Mouse (Mus musculus): ENCODE results near the gene Mex3b. TPM values are rescaled to one million over a fixed set of nuclear protein-coding genes. Genes with fewer than 3 reads are reported as not detected.

Mex3b gene
- polyA plus RNA-seq (2014; fragmentation: Nextera tagmentation; extraction: Ambion mirVana) = 11.8 and 14.1 TPM in 2 replicates

DNA sequence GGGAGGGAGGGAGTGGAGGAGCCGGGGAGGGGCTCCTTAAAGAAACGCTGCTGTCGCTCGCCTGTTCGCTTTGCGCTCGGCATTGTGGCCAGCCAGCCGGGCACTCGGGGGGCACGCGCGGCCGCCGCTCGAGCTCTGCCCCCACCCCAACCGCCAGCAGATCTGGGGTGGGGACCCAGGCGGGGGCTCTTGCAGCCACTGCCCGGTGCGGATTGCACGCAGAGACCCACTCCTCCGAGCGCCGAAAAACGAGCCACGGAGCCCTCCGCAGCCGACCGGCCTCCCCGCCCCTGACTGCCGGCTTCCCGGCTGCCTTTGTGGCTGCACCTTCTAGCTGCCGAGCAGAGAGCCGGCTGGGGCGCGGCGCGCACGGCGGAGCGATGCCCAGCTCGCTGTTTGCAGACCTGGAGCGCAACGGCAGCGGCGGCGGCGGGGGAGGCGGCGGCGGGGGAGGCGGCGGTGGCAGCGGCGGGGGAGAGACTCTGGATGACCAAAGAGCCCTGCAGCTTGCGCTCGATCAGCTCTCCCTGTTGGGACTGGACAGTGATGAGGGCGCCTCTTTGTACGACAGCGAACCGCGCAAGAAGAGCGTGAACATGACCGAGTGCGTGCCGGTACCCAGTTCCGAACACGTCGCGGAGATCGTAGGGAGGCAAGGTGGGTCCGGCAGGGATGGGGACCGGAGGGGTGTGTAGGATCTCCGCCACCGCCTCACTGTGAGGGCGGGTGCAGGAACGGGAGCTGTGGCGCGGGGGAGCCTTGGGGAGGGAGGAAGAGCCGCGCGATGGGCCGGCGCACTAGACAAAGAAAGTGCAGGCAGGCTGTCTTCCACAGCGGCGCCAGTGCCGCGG, at the start of gene Mex3b:
Gene Mex3b (plus strand): TSS at position 63 of the 851 bp plus-strand sequence.
- Histone ChIP-seq H3K27ac (ENCODE audit: low read depth) (peak within 1 kb of the TSS; percentile 99), H3K9me3 (ENCODE audit: control insufficient read depth, low read length) (no peaks in the 10 kb centered on the region), H3K4me3 (ENCODE audit: low read depth, low read length) (peak within 1 kb of the TSS; percentile 92), H3K4me2 (ENCODE audit: low read length) (peak within 1 kb of the TSS; percentile 98), H3K36me3 (ENCODE audit: control insufficient read depth, insufficient read depth, low read length) (peaks cover 14% of the 10 kb centered on the region; the same call in 1 of the 2 replicates), H3K9ac (ENCODE audit: low read length) (peak within 1 kb of the TSS; percentile 98), H3K27me3 (replicated peaks; ENCODE audit: control insufficient read depth, insufficient read depth, low read length) (no peaks in the 10 kb centered on the region), H3K4me1 (replicated peaks; ENCODE audit: control insufficient read depth, insufficient read depth, low read length) (peaks cover 17% of the 10 kb centered on the region)
- DNase-seq (ENCODE audit: low spot score) (peak; percentile 89), ATAC-seq (replicated peaks; ENCODE audit: low FRiP score, low TSS enrichment, low read depth) (no peak)
- WGBS = under 1% methylated on average over 69 of the region's 87 CpGs

DNA sequence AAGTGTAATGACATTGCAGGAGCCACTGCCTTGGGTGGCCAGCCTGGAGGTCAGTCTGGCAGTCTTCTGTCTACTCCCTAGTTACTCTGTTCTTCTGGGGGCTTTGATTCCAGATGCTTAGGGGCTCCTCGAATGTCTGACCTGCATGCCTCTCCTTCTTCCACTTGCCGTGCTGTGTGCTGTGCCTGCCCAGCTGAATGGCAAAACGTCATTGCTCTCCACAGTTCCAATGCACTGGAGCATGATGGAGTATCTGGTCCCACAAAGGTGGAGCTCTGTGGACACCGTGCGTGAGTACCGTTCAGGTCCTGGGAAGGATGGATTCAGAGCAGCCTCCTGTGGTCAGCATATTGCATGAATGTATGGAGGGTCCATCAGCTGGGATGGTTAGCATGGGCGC, 47.6 kb upstream of the Mex3b start:
- DNase-seq (ENCODE audit: low spot score) (no peak), ATAC-seq (replicated peaks; ENCODE audit: low FRiP score, low TSS enrichment, low read depth) (no peak)
- H3K27ac ChIP-seq (ENCODE audit: low read depth) = no peak overlapping the region
- H3K27me3 ChIP-seq (replicated peaks; ENCODE audit: control insufficient read depth, insufficient read depth, low read length) = no peaks in the 10 kb centered on the region
- 95% methylated on average over 7 of the region's 7 CpGs for WGBS
- peaks cover 3% of the 10 kb centered on the region; the same call in 1 of the 2 replicates for H3K9me3 ChIP-seq (ENCODE audit: control insufficient read depth, low read length)
- no peak overlapping the region for H3K9ac ChIP-seq (ENCODE audit: low read length)
- H3K4me2 ChIP-seq (ENCODE audit: low read length) = no peak overlapping the region
- no peak overlapping the region for H3K4me3 ChIP-seq (ENCODE audit: low read depth, low read length)
- H3K36me3 ChIP-seq (ENCODE audit: control insufficient read depth, insufficient read depth, low read length) = no peaks in the 10 kb centered on the region
- peaks cover 8% of the 10 kb centered on the region; the same call in 1 of the 2 replicates for H3K4me1 ChIP-seq (replicated peaks; ENCODE audit: control insufficient read depth, insufficient read depth, low read length)

- 38% methylated on average over 4 of the region's 4 CpGs for WGBS
- Histone ChIP-seq H3K4me3 (ENCODE audit: low read depth, low read length) (no peak overlapping the region), H3K4me1 (replicated peaks; ENCODE audit: control insufficient read depth, insufficient read depth, low read length) (peaks cover 8% of the 10 kb centered on the region; the same call in 1 of the 2 replicates), H3K9me3 (ENCODE audit: control insufficient read depth, low read length) (peaks cover 3% of the 10 kb centered on the region; the same call in 1 of the 2 replicates), H3K36me3 (ENCODE audit: control insufficient read depth, insufficient read depth, low read length) (no peaks in the 10 kb centered on the region), H3K27me3 (replicated peaks; ENCODE audit: control insufficient read depth, insufficient read depth, low read length) (no peaks in the 10 kb centered on the region), H3K9ac (ENCODE audit: low read length) (no peak overlapping the region), H3K4me2 (ENCODE audit: low read length) (no peak overlapping the region), H3K27ac (ENCODE audit: low read depth) (no peak overlapping the region)
- ATAC-seq (replicated peaks; ENCODE audit: low FRiP score, low TSS enrichment, low read depth) (no peak), DNase-seq (ENCODE audit: low spot score) (no peak)
Measured at GRCm38 (mm10) chr7:82820661-82821060, 46.5 kb upstream of the Mex3b start.

DNA sequence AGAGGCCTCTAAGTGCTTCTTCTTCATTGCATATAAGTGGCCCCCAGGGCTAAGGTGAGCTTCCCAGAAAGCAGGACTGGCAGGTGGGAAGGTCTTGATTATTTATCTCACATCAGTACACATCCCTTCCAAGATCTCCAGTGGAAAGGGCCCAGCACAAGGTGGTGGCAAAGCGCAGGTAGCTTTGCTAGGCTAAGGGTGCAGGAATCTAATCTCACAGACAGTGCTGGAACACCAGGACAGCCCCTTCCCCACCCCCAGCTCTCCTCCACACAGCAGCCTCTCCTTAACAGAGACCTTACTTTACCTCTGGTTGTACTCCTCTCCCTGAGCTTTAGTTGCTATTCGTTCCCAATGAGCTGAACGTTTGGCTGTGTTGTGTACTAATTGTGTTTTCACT, 45.6 kb upstream of the Mex3b start:
- H3K4me2 ChIP-seq (ENCODE audit: low read length) = no peak overlapping the region
- no peak overlapping the region for H3K9ac ChIP-seq (ENCODE audit: low read length)
- H3K4me3 ChIP-seq (ENCODE audit: low read depth, low read length) = no peak overlapping the region
- 71% methylated on average over 3 of the region's 3 CpGs for WGBS
- no peaks in the 10 kb centered on the region for H3K36me3 ChIP-seq (ENCODE audit: control insufficient read depth, insufficient read depth, low read length)
- ATAC-seq (replicated peaks; ENCODE audit: low FRiP score, low TSS enrichment, low read depth) (no peak), DNase-seq (ENCODE audit: low spot score) (peak; percentile 42)
- H3K4me1 ChIP-seq (replicated peaks; ENCODE audit: control insufficient read depth, insufficient read depth, low read length) = peaks cover 8% of the 10 kb centered on the region; the same call in 1 of the 2 replicates
- no peaks in the 10 kb centered on the region for H3K27me3 ChIP-seq (replicated peaks; ENCODE audit: control insufficient read depth, insufficient read depth, low read length)
- H3K27ac ChIP-seq (ENCODE audit: low read depth) = no peak overlapping the region
- peaks cover 3% of the 10 kb centered on the region; the same call in 1 of the 2 replicates for H3K9me3 ChIP-seq (ENCODE audit: control insufficient read depth, low read length)

- DNase-seq (ENCODE audit: low spot score) (peak; percentile 50), ATAC-seq (replicated peaks; ENCODE audit: low FRiP score, low TSS enrichment, low read depth) (peak; percentile 47; the same call in 1 of the 2 replicates)
- Histone ChIP-seq H3K9me3 (ENCODE audit: control insufficient read depth, low read length) (no peaks in the 10 kb centered on the region; the same call in 1 of the 2 replicates), H3K27me3 (replicated peaks; ENCODE audit: control insufficient read depth, insufficient read depth, low read length) (no peaks in the 10 kb centered on the region), H3K4me1 (replicated peaks; ENCODE audit: control insufficient read depth, insufficient read depth, low read length) (peaks cover 8% of the 10 kb centered on the region; the same call in 1 of the 2 replicates), H3K9ac (ENCODE audit: low read length) (no peak overlapping the region), H3K36me3 (ENCODE audit: control insufficient read depth, insufficient read depth, low read length) (no peaks in the 10 kb centered on the region), H3K27ac (ENCODE audit: low read depth) (no peak overlapping the region), H3K4me2 (ENCODE audit: low read length) (no peak overlapping the region), H3K4me3 (ENCODE audit: low read depth, low read length) (no peak overlapping the region)
- 5% methylated on average over 1 of the region's 1 CpGs for WGBS
Measured at GRCm38 (mm10) chr7:82822528-82822927, 44.6 kb upstream of the Mex3b start.

GRCm38 (mm10) chr7:82828193-82828592, 38.9 kb upstream of the Mex3b start:
- no peaks in the 10 kb centered on the region for H3K9me3 ChIP-seq (ENCODE audit: control insufficient read depth, low read length)
- H3K4me1 ChIP-seq (replicated peaks; ENCODE audit: control insufficient read depth, insufficient read depth, low read length) = no peaks in the 10 kb centered on the region
- no peaks in the 10 kb centered on the region for H3K27me3 ChIP-seq (replicated peaks; ENCODE audit: control insufficient read depth, insufficient read depth, low read length)
- DNase-seq (ENCODE audit: low spot score) (peak; percentile 38), ATAC-seq (replicated peaks; ENCODE audit: low FRiP score, low TSS enrichment, low read depth) (no peak)
- no peak overlapping the region for H3K4me3 ChIP-seq (ENCODE audit: low read depth, low read length)
- WGBS = 58% methylated on average over 2 of the region's 2 CpGs
- H3K4me2 ChIP-seq (ENCODE audit: low read length) = no peak overlapping the region
- H3K36me3 ChIP-seq (ENCODE audit: control insufficient read depth, insufficient read depth, low read length) = no peaks in the 10 kb centered on the region
- H3K9ac ChIP-seq (ENCODE audit: low read length) = no peak overlapping the region
- H3K27ac ChIP-seq (ENCODE audit: low read depth) = no peak overlapping the region

GRCm38 (mm10) chr7:82829516-82829915, 37.6 kb upstream of the Mex3b start:
- H3K9ac ChIP-seq (ENCODE audit: low read length) = no peak overlapping the region
- no peaks in the 10 kb centered on the region for H3K9me3 ChIP-seq (ENCODE audit: control insufficient read depth, low read length)
- 50% methylated on average over 3 of the region's 3 CpGs for WGBS
- no peak overlapping the region for H3K4me2 ChIP-seq (ENCODE audit: low read length)
- ATAC-seq (replicated peaks; ENCODE audit: low FRiP score, low TSS enrichment, low read depth) (no peak), DNase-seq (ENCODE audit: low spot score) (peak; percentile 47)
- H3K27me3 ChIP-seq (replicated peaks; ENCODE audit: control insufficient read depth, insufficient read depth, low read length) = no peaks in the 10 kb centered on the region
- H3K4me3 ChIP-seq (ENCODE audit: low read depth, low read length) = no peak overlapping the region
- H3K36me3 ChIP-seq (ENCODE audit: control insufficient read depth, insufficient read depth, low read length) = no peaks in the 10 kb centered on the region
- H3K27ac ChIP-seq (ENCODE audit: low read depth) = no peak overlapping the region
- no peaks in the 10 kb centered on the region for H3K4me1 ChIP-seq (replicated peaks; ENCODE audit: control insufficient read depth, insufficient read depth, low read length)

DNA sequence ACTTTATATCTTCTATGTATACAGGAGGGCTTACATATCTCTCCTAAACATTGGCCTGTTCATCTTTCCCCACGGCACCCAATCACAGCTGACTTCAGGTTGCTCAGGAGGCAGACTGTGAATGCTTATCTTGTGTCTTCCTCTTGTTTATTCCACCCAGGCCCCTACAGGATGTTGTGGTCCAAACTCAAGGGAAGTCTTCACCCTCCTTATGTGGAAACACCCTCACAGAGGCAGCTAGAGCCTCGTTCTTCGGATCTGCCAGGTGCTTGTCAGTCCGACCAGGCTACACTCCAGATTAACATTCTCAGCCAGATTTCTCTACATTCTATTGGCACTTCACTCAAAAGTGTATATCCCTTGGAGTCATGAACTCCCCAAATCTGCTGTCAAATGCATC, 32.7 kb upstream of the Mex3b start:
- no peaks in the 10 kb centered on the region for H3K9me3 ChIP-seq (ENCODE audit: control insufficient read depth, low read length)
- H3K27ac ChIP-seq (ENCODE audit: low read depth) = no peak overlapping the region
- H3K4me3 ChIP-seq (ENCODE audit: low read depth, low read length) = no peak overlapping the region
- H3K27me3 ChIP-seq (replicated peaks; ENCODE audit: control insufficient read depth, insufficient read depth, low read length) = no peaks in the 10 kb centered on the region
- no peaks in the 10 kb centered on the region for H3K36me3 ChIP-seq (ENCODE audit: control insufficient read depth, insufficient read depth, low read length)
- H3K9ac ChIP-seq (ENCODE audit: low read length) = no peak overlapping the region
- H3K4me2 ChIP-seq (ENCODE audit: low read length) = no peak overlapping the region
- DNase-seq (ENCODE audit: low spot score) (peak; percentile 18), ATAC-seq (replicated peaks; ENCODE audit: low FRiP score, low TSS enrichment, low read depth) (no peak)
- WGBS = 51% methylated on average over 4 of the region's 4 CpGs
- peaks cover 12% of the 10 kb centered on the region for H3K4me1 ChIP-seq (replicated peaks; ENCODE audit: control insufficient read depth, insufficient read depth, low read length)
